Mouse (Mus musculus) embryo, embryonic 10.5 days (tissue): ENCODE results near the gene Gm9767.

Experiments used
- DNase-seq: peaks from one replicate; pipeline ENCODE4 v3.0.0-alpha.2; 2015; ENCODE audit warnings: low spot score

Gm9767 gene

DNA sequence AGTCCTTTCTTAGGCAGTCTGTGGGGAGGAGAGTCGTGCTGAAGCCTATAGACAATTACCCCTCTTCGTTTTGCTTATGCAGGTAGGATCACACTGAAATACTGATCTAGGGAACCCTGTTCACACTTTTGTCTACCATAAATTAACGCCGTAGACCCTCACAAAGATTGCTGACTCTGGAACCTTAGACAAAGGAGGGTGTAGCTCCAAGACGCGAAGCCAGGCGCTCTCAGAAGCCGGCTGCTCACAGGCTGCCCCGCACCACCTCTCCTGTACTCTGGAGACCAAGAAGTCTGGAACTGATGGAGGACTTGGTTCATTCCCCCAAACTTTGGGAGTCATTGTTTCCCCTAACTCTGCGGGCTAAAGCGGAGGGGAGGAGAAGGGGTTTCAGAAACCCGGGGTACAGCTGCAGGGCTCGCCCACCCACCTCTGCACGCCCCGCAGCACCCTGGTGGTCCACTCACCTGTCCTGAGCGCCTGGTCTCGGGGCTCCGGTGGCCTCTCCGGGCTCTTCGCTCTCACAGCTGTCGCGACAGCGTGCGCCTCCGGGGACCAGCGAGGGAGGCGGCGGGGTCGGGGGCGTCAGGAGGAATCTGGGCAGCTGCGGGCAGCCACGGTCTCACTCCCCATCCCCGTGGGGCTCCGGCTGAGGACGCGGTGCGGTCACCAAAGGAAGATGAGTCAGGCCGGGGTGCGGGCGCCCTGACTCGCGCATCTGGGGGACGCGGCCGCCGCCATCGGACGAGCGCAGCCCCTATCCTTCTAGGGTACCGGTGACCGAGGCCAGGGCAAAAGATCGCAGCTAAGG is at the start of gene Gm9767:
TSS of gene Gm9767 (plus strand) at position 585 of the 811 bp plus-strand sequence.
- peak; percentile 48 for DNase-seq

DNA sequence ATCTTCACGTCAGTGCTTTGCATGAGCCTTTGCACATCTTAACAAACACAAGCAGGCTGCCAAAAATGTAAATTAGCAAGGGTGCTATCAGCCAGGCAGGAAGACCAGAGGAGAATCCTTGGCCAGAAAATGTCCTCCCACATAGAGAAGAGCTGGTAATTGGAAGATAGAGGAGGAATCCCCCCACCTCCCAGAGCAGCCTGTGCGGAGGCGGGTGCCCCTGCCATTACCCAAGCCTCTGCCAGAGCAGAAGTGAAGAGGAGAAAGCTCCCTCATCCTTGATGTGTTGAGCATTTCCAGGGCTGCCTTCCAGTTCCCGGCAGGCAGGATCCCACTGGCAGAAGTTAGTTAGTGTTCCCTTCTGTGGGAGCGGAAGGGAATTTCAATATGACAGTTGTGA is 43.1 kb upstream of the Gm9767 start:
- DNase-seq = no peak

DNA sequence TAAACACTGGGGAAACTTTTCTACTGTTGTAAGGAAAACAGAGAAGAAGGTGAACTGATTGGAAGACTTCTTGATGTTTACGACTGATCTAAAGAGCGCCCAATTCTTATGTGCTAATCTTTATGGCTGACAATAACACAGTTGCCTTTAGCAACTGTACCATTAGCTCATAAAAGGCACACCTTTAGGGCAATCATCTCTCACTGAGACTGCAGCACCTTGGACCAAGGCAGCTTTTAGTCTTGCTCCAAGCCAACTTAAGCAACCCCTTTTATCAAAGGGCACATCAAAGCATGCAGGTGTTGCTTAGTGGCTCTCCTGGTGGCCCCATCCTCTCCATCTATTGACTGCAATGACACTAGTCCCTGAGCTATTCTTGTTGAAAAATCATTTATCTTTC is 26.9 kb upstream of the Gm9767 start:
- DNase-seq = no peak

DNA sequence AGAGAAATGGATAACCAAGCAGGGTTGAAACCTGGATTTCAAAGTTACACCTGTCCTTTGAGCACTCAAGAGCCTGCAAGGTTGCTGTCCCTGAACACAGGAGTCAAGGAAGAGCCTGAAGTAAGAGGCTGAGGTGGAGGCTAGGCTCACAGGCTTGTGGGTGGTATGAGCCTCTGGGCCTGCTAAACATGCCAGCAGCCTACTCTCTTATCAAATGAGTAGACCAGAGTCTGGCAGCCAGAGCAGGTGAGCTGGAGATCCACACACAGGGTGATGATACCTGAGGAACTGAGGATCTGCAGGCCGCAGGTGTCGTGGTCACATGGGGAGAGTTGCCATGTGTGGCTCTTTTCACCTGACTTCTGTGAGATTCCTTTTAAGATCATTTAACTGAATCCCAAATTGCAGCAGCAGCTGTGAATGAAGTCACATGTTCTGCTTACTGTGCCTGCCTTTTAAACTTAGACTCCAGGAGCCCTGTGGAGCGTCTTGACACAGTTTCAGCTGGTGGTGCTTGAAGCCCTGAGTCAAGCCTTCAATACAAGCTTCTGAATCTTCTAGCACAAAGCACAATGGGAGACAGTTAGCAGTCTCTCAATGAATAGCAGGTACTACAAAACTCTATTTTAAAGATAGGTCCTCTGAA is 18.3 kb upstream of the Gm9767 start:
- DNase-seq = no peak

DNA sequence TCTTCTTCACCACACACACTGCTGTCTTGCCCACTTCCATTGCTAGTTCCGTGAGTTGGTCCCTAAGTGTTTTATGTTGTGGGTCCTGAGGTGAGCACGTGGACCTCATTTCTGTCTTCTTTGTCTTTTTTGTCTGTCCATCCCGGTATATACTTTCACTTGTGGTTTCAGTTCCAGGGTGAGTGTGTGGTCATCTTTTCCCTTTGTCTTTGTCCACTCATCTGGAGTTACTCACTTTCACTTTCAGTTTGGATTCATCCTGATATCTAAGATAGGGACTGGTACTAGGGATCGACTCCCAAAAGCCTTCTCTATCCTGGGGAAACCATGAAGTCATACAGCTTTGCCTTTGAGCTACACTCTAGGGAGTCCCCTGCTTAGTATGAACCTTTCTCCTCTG is 15.0 kb upstream of the Gm9767 start:
- DNase-seq = no peak

DNA sequence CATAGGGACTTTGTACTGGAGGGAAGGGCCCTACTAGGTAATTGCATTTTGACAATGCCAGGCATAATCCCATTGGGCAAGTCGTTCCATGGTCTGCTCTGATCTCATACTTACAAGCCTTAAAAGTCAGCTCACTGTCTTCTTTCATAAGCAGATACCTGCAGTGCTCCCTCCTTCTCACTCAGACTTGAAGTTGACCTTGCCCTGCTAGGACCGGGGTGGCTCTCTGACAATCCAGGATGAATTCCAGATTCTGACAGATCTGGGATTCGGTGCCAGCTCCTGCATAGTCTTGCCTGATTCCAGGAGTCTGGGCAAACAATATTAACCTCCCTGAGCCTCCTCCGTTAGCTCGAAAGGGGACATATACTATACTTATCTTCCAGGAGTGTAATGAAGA is 6.1 kb upstream of the Gm9767 start:
- DNase-seq = no peak

DNA sequence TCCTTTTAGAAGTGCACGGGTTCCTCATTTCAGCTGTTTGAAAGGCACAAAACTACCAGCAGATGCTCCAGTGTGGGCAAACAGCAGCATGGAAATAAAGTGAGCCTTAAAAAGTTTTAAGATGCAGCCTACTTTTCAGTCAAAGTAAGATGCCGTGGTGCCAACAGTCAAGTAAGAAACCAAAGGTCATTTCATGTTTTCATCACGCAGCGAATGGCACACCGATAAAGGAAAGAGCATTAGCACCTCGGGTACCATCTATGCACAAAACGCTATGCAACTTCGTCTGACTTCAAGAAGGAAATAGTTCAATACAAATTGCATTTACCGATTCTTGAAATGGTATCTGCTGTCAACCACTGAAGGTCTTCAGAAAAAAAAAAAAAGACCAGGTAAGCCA is 1.1 kb upstream of the Gm9767 start:
- no peak for DNase-seq

DNA sequence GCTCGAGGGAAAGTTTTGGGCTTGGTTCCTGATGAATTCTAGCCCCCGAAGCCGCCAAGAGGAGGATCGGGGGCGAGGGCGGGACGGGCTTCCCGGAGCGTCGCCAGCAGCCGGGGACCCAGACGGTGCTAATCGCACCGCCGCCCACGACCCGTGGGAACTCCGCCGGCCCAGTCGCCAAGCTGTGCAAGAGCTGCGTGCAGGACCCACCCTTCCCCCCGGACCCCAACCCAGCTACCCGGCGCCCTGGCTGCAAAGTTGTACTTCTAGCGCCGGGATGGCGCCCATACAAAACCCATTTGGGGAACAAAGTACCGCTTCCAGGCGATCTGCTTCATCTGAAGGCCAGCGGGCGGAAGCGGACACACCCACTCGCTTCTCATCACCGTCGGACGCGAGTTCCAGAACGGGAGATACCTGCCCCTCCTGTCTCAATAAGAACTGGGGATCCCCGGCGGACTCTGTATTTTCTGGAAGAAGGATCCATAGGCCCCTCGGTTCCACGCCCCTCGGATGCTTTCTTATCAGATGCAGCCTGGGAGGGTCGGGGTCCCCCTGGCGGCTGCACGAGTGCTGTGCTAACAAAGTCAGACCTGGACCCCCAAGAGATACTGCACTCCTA is 577 bp downstream of the Gm9767 start, which contains the start of gene Tmem200a:
TSS of gene Tmem200a (minus strand) at position 532 of the 622 bp plus-strand sequence.
- peak; percentile 90 for DNase-seq

DNA sequence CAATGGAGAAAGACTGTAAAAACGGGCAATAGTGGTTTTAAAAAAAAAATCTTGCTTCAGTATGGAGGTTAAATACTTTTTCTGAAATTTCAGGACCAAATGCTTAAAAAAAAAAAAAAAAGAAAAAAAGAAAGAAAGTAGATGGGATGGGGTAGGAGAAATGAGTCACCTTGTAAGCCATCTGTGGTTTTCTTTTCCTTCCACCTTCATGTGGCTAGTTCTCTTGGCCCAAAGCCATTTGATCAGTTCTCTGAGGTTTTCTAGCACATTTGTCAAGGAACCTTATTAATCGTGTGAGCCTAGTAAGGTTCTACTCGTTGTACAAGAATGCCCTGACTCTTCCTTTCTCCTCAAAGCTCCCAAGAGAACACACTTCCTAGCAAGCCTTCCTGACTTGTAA is 1.6 kb downstream of the Gm9767 start:
- no peak for DNase-seq

DNA sequence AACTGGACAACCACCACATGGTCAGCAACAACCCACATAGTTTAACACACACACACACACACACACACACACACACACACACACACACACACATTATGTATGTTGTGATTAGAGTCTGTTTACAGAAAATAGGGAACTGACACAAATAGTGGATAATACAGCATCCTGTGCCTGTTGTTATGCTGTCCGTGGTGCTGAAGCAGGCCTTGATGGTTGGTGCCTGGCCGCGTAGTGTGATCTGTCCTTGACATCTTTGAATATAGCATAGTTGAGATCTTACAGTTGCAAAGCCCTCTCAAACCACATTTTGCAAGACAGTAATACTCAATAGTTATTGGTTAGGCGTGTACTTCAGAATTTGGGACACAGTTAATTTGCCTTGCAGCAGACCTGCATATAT is 4.0 kb downstream of the Gm9767 start:
- peak; percentile 61 for DNase-seq

DNA sequence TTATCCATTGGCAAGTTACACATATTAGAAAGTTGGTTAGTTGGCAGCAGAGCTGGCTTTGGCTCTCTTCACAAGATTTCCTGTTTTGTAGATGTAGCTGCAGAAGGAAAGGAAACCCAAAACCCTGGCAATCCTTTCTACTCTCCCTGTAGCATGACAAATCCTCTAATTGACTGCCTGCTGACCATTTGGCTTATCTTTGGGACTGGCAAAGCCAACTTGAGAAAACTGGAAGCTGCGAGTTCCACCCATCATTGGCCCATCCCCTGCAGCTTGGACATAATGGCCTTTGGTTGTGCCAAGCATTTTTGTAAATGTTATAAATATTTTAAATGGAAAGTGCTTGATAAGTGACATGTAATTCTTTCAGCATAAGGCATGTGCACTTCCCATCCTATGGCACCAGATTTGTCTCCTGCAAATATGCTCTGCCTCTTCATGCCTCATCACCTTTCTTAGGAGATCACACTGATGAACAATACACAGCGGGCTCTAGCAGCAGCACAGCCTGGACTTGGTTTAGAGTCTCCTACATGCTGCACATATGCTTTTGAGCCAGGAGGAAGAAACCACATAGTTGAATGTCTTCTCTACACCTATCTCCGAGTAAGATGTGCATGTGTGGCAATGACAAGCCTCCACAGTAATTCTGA is 25.4 kb downstream of the Gm9767 start:
- no peak for DNase-seq

DNA sequence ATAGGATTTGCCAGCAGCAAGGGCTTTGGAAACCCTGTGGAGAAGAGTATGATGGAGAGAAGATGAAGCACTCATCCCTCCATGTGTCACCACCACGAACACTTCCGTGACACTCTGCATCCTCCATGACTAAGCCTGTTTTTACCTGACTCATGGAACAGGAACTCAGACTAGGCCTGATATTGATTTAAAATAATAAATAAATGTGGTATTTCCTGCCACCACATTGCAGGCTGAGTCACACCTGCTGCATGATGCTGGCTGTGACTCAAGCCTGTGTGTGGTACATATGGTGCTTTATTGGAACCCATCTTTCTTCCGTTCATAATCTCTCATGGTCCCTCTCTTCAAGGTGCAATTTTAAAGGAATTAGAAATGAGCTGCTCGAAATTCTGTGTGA is 36.4 kb downstream of the Gm9767 start:
- DNase-seq = no peak

DNA sequence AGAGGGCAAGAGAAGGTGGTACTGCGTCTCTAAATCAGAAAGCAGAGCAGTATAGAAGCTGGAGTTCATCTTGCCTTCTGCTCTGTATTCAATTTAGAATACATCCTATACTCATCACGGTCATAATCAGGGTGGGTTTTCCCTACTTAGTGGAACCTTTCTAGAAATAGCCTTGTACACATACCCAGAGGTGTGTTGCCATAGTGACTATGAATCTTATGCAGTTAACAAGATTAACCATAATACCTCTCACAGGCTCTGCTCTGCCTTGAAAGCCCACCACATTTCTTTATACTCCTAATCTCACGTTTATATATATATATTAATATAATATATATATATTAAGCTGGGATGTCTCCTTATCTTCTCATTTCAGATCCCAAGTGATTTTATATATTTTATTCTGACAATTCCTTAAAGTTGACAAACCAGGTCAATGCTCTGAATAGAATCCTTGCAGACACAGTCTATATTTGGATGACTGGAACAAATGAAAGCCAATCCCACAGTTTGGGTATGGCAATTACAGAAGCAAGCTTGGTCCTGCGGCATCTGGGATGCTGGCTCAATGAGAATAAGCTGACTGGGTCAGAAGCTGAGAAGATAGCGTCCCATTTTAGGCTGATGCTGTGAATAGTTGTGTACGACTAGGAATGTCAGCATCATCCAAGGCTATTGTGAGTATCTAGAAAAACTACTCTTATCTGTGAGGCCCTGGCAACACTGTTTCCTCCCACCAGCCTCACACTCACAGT is 41.2 kb downstream of the Gm9767 start:
- no peak for DNase-seq

DNA sequence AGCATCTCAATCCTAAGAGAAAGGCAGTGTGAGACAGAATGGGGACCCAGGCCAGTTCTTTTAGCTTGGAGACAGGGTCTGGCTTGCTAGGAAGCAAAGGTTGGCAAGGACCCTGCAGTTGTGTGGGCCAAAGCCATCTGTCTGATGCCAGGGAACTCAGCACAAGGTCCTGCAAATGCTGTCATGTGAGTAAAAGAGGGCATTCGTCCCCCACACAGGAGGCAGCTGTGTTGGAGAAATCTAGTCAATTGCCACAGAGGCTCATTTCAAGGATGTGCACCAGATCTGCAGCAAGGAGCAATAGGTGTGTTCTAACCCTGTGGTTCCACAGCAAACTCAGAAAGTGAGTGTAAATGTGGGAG is 41.7 kb downstream of the Gm9767 start:
- no peak for DNase-seq
